Mouse (Mus musculus) small intestine, adult 2 months (tissue): ENCODE measurements around the gene Rab27a.

Experiments used
- CTCF ChIP-seq: fragments of 200-500 bp; IDR thresholded peaks from 2 replicates; pipeline ENCODE4 v1.5.1; 2012; ENCODE audit warnings: low read depth, mild to moderate bottlenecking, control low read depth, inconsistent platforms, low read length, moderate library complexity, mixed read lengths; ENCODE audit not compliant: insufficient replicate concordance, insufficient read length; ENCODE audit errors: extremely low read depth
- POLR2A ChIP-seq: fragments of 200-500 bp; IDR thresholded peaks from 2 replicates; pipeline ENCODE4 v1.6.1; 2012; ENCODE audit warnings: low read depth, mild to moderate bottlenecking, control low read depth, inconsistent platforms, low read length, moderate library complexity

GRCm38 (mm10) chr9:73079801-73080325 is 35.2 kb downstream of the Rab27a start:
- TF ChIP-seq POLR2A = no peak
- TF ChIP-seq CTCF = no peak
